Mouse (Mus musculus) kidney, adult 9 months (tissue): Measurements from ENCODE around the gene Wfs1.
"Not testable (repeated sequence)": the region's sequence is repeated elsewhere in the genome, so short reads cannot be mapped to it uniquely, and the experiment has no call there.

Experiments used
- DNase-seq: peaks from one replicate; pipeline ENCODE4 v3.0.0; 2022

The Wfs1 gene

GRCm38 (mm10) chr5:36988781-36989624 is at the start of gene Wfs1:
Wfs1 (minus strand) TSS chr5:36989205.
- peak; percentile 99 for DNase-seq

DNA sequence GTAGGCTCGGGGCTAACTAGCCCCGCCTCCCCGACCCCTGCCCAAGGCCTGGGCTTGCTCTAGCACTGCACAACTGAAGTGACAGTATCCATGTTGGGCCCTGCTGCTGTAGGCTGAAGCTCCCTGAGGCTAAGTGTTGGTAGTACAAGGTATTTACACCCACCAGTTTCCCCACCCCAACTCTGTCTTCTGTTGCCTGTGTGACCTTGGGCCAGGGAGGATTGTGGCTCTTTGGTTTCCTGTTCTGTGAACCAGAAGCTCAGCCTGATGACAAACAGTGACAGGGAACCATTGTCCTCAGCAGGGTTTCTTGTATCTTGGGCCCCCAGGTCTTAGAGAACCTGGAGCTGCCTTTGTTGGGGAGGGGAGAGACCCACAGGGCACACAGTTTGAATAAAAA is 47.9 kb upstream of the Wfs1 start:
- DNase-seq, result no peak

DNA sequence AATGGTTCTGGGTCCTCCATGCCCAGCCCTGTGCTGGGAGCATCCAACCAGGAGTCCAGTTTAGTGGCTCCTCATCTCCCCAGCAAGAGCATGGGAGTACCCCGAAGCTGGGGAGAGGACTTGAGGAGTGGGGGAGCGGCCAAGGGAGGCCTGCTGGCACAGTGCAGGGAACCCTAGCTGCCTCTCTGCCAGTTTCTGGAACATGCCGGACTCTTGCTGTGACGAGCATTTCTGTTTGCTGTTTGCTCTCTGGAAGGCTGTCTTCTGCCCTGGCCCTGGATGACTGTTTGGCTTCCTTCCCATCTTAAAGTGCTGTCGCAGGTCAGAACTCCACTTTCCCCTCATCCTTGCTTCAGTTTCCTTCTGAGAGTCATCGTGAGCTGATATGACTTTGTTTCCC is 46.9 kb upstream of the Wfs1 start:
- no peak for DNase-seq

- DNase-seq, result no peak
These were observed 46.2 kb upstream of the Wfs1 start for GRCm38 (mm10) chr5:37035192-37035591.

GRCm38 (mm10) chr5:37030753-37031152 is 41.7 kb upstream of the Wfs1 start:
- DNase-seq, result no peak

- DNase-seq, result no peak
These were observed 40.4 kb upstream of the Wfs1 start for GRCm38 (mm10) chr5:37029326-37029905.

DNA sequence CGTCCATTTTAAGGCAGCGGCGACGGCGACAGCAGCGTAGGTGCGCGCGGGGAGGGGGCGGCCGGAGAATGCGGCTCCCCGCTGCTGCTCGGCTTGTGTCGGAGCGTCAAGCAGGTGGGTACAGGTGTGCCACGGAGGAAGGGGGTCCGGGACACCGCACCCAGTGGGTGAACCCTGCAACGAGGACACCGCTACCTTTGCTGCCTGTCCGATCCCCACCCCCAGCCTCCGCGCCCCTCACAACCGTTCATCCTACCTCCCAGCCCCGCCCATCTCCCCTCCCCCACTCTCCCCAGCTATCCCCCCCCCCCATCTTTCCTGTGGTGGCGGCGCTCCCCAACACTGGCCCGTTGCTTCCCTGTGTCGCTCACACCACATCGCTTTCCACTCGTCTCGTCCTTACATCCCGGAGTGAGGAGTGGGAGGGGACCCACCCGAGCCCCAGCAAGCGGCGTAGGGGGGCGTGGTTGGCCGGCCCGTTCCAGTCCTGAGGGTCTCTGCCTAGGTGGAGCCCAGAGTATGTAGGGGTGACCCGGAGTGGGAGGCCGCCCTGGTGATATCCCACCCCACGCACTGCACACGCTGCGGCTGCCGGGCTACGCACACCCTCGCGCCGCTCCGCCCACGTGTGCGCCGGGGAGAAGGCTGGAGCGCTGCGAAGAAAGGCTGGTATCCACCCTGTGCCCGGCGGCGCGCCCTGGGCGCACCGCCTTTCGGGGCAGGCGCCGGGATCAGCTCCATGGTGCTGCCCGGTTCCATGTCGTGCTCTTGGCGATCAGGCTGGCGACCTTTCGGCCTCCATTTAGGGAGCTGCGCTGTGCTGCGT is 39.7 kb upstream of the Wfs1 start:
- DNase-seq, result no peak

DNA sequence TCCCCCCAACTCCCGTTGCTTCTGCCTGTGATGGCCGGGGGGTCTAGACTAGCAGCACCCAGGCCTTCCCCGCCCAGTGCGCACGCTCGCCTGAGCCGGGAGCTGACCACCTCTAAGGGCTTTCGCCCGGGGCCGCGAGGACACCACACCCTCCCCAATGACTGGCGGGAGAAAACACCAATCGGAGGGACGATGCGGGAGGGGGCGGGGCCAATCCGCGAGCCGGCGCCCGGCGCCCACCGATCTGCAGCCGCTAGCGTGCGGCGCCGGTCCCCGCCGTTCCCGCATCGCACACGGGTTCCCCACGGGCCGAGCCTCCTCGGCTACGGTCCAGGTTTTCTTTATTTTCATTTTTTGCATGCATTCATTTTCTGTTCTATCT is 39.1 kb upstream of the Wfs1 start:
- DNase-seq, result peak; percentile 17

DNA sequence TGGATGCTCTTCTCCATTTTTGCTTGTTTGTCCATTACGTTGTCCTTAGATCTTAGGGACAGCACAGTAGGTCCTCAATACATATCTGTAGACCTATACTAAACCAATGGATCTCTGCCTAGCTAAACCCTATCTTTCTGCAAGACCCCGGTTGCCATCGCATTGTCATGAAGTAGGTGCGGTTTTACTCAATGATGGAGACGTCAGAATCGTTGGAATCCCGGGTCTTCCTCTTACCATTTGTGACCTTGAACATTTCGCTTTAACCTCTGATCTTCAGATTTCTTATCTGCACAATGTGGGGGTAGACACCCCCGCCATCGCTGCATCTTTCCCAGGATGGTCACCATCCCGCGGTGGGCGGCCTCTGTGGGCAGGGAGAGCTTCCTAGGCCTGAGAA is 38.7 kb upstream of the Wfs1 start:
- no peak for DNase-seq

DNA sequence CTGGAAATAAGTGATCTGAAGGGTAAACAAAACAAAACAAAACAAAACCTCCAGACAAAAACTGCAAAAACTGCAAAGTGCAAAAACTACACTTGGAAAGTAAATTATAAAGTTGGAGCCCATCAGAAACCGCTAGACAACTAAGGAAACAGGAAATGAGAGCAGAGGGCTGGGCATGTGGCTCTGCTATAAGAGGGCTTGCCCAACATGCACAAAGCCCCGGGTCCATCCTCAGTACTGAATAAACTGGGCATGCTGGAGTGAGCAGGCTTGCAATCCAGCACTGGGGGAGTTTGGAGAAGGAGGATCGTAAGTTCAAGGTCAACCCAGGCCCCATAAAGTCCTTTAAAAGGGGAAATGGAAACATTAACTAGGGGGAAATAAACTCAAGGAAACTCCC is 28.2 kb upstream of the Wfs1 start:
- DNase-seq, result no peak

GRCm38 (mm10) chr5:37015612-37016310 is 26.8 kb upstream of the Wfs1 start:
- DNase-seq, result peak; percentile 15

GRCm38 (mm10) chr5:37010666-37011317 is 21.8 kb upstream of the Wfs1 start:
- no peak for DNase-seq

DNA sequence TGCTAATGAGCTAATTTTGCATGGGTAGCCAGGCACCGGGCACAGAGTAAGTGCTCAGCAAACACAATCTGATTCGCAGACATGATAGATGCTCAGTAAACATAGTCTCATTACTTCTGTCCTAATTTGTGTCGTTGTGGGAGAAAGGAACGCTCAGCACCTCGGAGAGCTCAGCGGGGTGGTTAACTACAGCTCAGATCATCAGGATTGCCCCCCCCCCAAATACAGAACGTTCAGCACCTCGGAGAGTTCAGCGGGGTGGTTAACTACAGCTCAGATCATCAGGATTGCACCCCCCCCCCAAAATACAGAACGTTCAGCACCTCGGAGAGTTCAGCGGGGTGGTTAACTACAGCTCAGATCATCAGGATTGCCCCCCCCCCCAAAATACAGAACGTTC is 20.8 kb upstream of the Wfs1 start:
- not testable (repeated sequence) for DNase-seq

DNA sequence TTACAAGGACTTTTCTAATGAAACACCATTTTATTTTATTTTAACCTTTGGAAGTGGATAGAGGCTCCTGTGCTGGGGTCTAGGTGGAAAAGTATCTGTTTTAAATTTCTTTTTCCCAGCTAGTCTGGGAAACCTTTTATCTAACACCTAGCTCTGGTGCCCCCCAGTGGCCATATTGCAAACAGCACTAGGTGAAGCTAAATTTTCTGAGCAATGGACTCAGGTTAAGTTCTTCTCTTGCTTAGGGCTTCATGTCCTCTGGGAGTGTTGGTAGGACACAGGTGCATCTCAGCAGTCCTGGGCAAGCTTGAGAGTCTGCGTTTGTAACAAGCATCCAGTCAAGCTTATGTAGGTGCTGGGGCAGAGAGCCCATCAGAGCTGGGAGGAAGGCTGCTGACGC is 13.0 kb upstream of the Wfs1 start:
- DNase-seq, result peak; percentile 75

DNA sequence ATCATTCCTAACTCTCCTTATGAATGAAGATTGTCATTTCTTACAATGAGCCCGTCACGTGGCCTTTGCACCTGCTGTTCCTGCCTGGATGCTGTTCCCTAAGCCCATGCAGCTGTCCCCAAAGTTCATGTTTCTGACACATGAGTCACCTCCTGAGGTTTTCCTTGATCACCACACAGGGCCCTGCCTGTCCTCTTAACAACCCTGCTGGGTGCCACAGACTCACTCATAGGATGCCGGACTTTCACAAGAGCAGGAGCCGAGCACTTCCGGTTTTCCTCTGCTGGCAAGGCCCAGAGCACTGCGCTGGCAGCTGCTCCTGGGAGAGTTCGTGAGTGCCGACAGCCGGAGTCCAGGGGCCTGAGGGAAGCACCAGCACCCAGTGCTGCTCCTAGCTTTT is 12.0 kb upstream of the Wfs1 start:
- DNase-seq, result no peak

DNA sequence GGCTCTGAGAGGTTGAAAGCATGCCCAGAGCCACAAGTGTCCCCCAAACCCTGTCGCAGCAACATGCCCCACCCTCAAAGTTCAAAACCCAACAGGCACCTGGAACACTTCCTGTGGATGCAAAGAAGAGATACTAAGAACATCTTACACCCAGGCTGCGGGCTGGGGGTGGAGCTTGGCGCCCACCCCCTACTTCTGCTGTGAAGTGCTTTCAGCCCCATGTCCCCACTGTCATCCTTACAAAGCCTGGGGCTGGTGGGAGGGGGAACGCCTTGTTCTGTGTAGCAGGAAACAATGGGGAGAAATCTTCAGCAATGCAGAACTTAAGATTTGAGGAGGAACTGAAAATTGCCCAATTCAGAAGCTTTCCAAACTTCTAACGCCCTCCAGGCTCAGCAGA is 9.0 kb upstream of the Wfs1 start:
- DNase-seq, result no peak

DNA sequence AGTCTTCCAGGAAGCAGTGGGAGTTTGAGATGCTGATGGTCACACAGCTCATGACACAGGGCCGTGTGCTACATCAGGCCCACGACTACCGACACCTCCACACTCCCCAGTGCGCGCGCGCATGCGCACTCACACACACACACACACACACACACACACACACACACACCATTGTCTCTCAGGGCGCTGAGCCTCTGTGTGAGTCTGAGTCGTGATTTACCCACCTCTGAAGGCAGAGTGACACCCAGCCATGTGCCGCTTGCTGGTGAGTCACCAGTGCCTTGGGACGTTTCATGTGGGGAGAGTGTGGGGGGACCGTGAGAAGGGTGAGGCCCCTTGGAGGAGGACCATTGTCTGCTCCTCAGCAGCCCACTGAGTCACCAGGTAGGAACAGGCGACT is 7.4 kb upstream of the Wfs1 start:
- no peak for DNase-seq

DNA sequence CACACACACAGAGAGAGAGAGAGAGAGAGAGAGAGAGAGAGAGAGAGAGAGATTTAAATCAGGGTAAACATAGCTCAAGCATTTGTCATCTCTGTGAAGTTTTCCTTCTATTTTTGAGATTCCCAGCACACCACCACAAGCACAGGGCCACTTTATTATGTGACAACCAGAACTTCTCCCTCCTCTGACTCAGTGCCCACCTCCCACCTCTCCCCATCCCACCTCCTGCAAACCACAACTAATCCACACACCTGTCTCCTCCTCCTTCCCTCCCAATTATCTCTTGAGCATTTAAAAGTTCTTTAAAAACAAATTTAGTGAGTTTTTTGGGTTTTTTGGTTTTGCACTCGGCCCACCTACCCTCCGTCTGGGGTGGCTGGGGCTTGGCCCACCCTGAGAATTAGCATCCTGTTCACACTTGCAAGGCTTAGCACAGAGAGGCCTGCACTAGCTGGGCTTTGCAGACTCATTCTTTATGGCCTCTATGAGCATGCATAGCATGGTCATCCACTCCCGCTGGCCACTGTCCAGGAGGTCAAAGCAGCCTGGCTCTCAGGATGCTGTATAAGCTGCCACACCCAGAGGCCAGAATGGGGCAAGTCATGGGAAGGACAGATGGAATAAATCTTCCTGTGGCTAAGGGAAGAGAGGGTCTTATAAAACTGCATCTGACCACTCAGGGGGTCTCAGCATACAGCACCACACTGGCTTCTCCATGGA is 1.8 kb upstream of the Wfs1 start:
- no peak for DNase-seq

GRCm38 (mm10) chr5:36990196-36990595 is 1.2 kb upstream of the Wfs1 start:
- DNase-seq, result no peak

GRCm38 (mm10) chr5:36989625-36989977 is 596 bp upstream of the Wfs1 start:
- no peak for DNase-seq

DNA sequence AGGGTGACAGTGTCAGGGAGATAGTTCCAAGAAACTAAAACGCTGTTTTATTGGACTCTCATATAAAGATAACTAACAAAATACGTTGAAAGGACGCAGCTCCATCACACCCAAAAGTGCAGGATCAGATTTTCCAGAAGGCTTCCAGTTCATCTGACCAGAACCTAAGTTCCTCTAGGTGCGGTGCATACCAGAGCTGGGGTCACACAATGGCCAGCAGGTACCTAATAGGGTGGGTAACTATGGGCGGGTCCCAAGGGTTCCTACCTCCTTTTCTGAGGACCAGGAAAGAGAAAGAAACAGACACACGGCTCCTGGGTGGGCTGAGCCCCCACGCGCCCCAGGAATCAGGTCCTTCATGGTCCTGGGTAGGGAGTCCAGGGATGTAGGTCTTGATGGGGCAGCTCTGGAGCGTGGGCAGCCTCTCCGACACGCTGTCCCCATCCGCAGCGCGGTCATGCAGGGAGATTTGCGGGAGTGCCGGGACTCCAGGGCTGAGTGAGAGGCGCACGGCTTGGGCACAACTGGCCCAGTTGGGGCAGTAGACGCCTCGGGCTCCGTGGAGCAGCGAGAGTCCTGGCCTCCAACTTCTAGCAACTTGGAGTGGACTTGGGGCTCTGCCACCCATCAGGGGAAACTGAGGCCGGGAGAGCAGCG is 753 bp downstream of the Wfs1 start:
- peak; percentile 17 for DNase-seq

DNA sequence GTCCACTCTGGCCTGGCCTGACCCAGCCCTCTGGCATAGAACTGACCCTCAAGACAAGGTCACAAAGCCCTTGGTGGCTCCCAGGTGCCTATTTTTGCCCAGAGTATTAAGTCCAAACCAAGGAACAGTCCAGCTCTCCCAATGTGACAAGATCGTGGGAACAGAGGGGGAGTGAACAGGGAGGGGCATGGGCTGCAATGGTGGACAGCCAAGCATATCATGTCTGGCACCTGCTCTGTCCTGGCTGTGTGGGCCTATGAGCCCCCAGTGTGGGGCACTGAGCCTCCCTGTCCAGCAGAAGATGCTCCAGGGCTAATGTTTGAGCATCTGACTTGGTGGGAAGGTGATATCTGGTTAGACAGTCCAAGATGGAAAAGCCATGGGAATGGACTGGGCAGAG is 2.4 kb downstream of the Wfs1 start:
- DNase-seq, result no peak
